ENCODE assay signal across 7 mouse cellular contexts in genomic region chr6:72899781-72900681, GRCm38 (mm10). TPM values are rescaled to one million over a fixed set of nuclear protein-coding genes. Genes with fewer than 3 reads are reported as not detected.
DNase-seq lines count a peak whose midpoint lies in the region; ATAC-seq and TF ChIP-seq lines count a peak whose summit lies in the region.

TSS of gene Kcmf1 (minus strand) at chr6:72899979.

- ATAC-seq in granulocyte monocyte progenitor cell, adult 5-6 weeks (replicated peaks; ENCODE audit: poor library complexity, severe bottlenecking) = peak; percentile 62
- peak; percentile 85 for ATAC-seq in intestine, postnatal 0 days
- peak; percentile 74 for ATAC-seq in limb, embryonic 11.5 days (ENCODE audit: insufficient number of reproducible peaks, low FRiP score, low TSS enrichment, low read depth)
- peak; percentile 88 for ATAC-seq in midbrain, embryonic 13.5 days

- peaks cover 14% of the 10 kb centered on the region for H3K36me3 ChIP-seq in embryonic facial prominence, embryonic 10.5 days (replicated peaks)
- no peaks in the 10 kb centered on the region for H3K36me3 ChIP-seq in intestine, postnatal 0 days (ENCODE audit: control insufficient read depth, insufficient read depth)
- peaks cover 5% of the 10 kb centered on the region; the same call in 1 of the 2 replicates for H3K36me3 ChIP-seq in limb, embryonic 11.5 days (ENCODE audit: control insufficient read depth, insufficient read depth, low read length)
- no peaks in the 10 kb centered on the region for H3K36me3 ChIP-seq in midbrain, embryonic 13.5 days

- H3K4me1 ChIP-seq in embryonic facial prominence, embryonic 10.5 days = peaks cover 27% of the 10 kb centered on the region
- 0 out of 2 replicates have a peak, but pooled peaks cover 3% of the 10 kb centered on the region for H3K4me1 ChIP-seq in intestine, postnatal 0 days (replicated peaks; ENCODE audit: control insufficient read depth, insufficient read depth, low read length)
- H3K4me1 ChIP-seq in limb, embryonic 11.5 days (ENCODE audit: control insufficient read depth, insufficient read depth, low read length) = peaks cover 16% of the 10 kb centered on the region; the same call in 1 of the 2 replicates
- peaks cover 28% of the 10 kb centered on the region for H3K4me1 ChIP-seq in midbrain, embryonic 13.5 days (replicated peaks)

- peak within 1 kb of the TSS; percentile 100 for H3K27ac ChIP-seq in embryonic facial prominence, embryonic 10.5 days (replicated peaks)
- peak within 1 kb of the TSS; percentile 100 for H3K27ac ChIP-seq in intestine, postnatal 0 days (ENCODE audit: low read depth, low read length)
- peak within 1 kb of the TSS; percentile 99 for H3K27ac ChIP-seq in limb, embryonic 11.5 days (replicated peaks; ENCODE audit: low read depth, low read length)
- peak within 1 kb of the TSS; percentile 99 for H3K27ac ChIP-seq in midbrain, embryonic 13.5 days

- no peaks in the 10 kb centered on the region for H3K27me3 ChIP-seq in embryonic facial prominence, embryonic 10.5 days (replicated peaks; ENCODE audit: low read depth, poor library complexity, severe bottlenecking)
- no peaks in the 10 kb centered on the region for H3K27me3 ChIP-seq in intestine, postnatal 0 days (replicated peaks; ENCODE audit: control insufficient read depth, insufficient read depth, low read length)
- no peaks in the 10 kb centered on the region for H3K27me3 ChIP-seq in limb, embryonic 11.5 days (ENCODE audit: control insufficient read depth, insufficient read depth, low read length)
- H3K27me3 ChIP-seq in midbrain, embryonic 13.5 days = no peaks in the 10 kb centered on the region

- no peak for TF ChIP-seq CTCF in intestine, postnatal 0 days (IDR thresholded peaks at IDR 0.05; ENCODE audit: low read depth)

- DNase-seq in adrenal gland, postnatal 14 days = peak; percentile 88
- peak; percentile 88 for DNase-seq in embryonic facial prominence, embryonic 10.5 days (ENCODE audit: low spot score)
- peak; percentile 77 for DNase-seq in limb, embryonic 11.5 days (ENCODE audit: low spot score)
- DNase-seq in spleen, adult 12 weeks (ENCODE audit: low spot score) = peak; percentile 72

- H3K4me2 ChIP-seq in intestine, postnatal 0 days (replicated peaks; ENCODE audit: low read depth) = peak within 1 kb of the TSS; percentile 80
- H3K4me2 ChIP-seq in limb, embryonic 11.5 days (ENCODE audit: low read depth, severe bottlenecking) = peak within 1 kb of the TSS; percentile 65
- H3K4me2 ChIP-seq in midbrain, embryonic 13.5 days (replicated peaks) = peak within 1 kb of the TSS; percentile 80

- under 1% methylated on average over 109 of the region's 113 CpGs for WGBS in embryonic facial prominence, embryonic 10.5 days
- under 1% methylated on average over 72 of the region's 113 CpGs for WGBS in intestine, postnatal 0 days
- WGBS in limb, embryonic 11.5 days = under 1% methylated on average over 81 of the region's 113 CpGs
- under 1% methylated on average over 73 of the region's 113 CpGs for WGBS in midbrain, embryonic 13.5 days

- no peaks in the 10 kb centered on the region for H3K9me3 ChIP-seq in embryonic facial prominence, embryonic 10.5 days
- H3K9me3 ChIP-seq in intestine, postnatal 0 days (ENCODE audit: control insufficient read depth) = no peaks in the 10 kb centered on the region
- H3K9me3 ChIP-seq in limb, embryonic 11.5 days (ENCODE audit: control insufficient read depth, low read length) = no peaks in the 10 kb centered on the region
- H3K9me3 ChIP-seq in midbrain, embryonic 13.5 days = no peaks in the 10 kb centered on the region

- peak within 1 kb of the TSS; percentile 97 for H3K4me3 ChIP-seq in embryonic facial prominence, embryonic 10.5 days
- H3K4me3 ChIP-seq in intestine, postnatal 0 days (ENCODE audit: low read depth, low read length) = peak within 1 kb of the TSS; percentile 96
- H3K4me3 ChIP-seq in limb, embryonic 11.5 days (ENCODE audit: low read depth, low read length) = peak within 1 kb of the TSS; percentile 89
- H3K4me3 ChIP-seq in midbrain, embryonic 13.5 days (replicated peaks) = peak within 1 kb of the TSS; percentile 95

- H3K9ac ChIP-seq in intestine, postnatal 0 days (ENCODE audit: low read depth, low read length) = peak within 1 kb of the TSS; percentile 99
- H3K9ac ChIP-seq in limb, embryonic 11.5 days (ENCODE audit: low read length) = peak within 1 kb of the TSS; percentile 100
- peak within 1 kb of the TSS; percentile 99 for H3K9ac ChIP-seq in midbrain, embryonic 13.5 days (replicated peaks)

RNA-seq across cellular contexts. Expression of gene Kcmf1, which starts in this region (rescaled TPM):
- total RNA-seq in adrenal gland, postnatal 14 days (2021) = 86.8 and 97.9 TPM in 2 replicates
- 32.3 and 37.5 TPM in 2 replicates for polyA plus RNA-seq in embryonic facial prominence, embryonic 10.5 days (2016; fragmentation: Nextera tagmentation; extraction: Ambion mirVana)
- total RNA-seq in granulocyte monocyte progenitor cell, adult 5-6 weeks (2014; fragmentation: Nextera tagmentation) = 46.3 TPM in 2 replicates
- total RNA-seq in granulocyte monocyte progenitor cell, adult 5-6 weeks (2017) = 101 and 122 TPM in 2 replicates
- 43.4 and 45.2 TPM in 2 replicates for polyA plus RNA-seq in intestine, postnatal 0 days (2015; fragmentation: Nextera tagmentation; extraction: Ambion mirVana)
- 49.8 and 52.0 TPM in 2 replicates for polyA plus RNA-seq in limb, embryonic 11.5 days (2014; fragmentation: Nextera tagmentation; extraction: Ambion mirVana)
- 25.7 and 26.1 TPM in 2 replicates for polyA plus RNA-seq in midbrain, embryonic 13.5 days (2015; fragmentation: Nextera tagmentation; extraction: Ambion mirVana)

Comparison
In these comparisons a context has a peak if more than half of its experiments do, and no peak if none do; other contexts are left out.
1. Peak in every context shown above with its lines: DNase-seq, ATAC-seq, H3K4me3 ChIP-seq and H3K27ac ChIP-seq.